Mouse (Mus musculus) midbrain, embryonic 15.5 days (tissue): Measurements from ENCODE around the gene Mapkapk3. TPM values are rescaled to one million over a fixed set of nuclear protein-coding genes. Genes with fewer than 3 reads are reported as not detected.

Source experiments
- ATAC-seq: fragments of 200-750 bp; cut with Nextera tagmentation; replicated peaks from 2 replicates; pipeline ENCODE4 v1.8.0; 2017; ENCODE audit warnings: moderate TSS enrichment
- H3K27ac ChIP-seq: fragments of 300-500 bp; sonication (generic); 2 replicates; pipeline ENCODE4 v1.5.1; 2015; ENCODE audit warnings: mild to moderate bottlenecking, inconsistent platforms
- H3K27me3 ChIP-seq: fragments of 300-500 bp; sonication (generic); replicated peaks from 2 replicates; pipeline ENCODE4 v1.6.1; 2015; ENCODE audit warnings: inconsistent platforms
- H3K36me3 ChIP-seq: fragments of 300-500 bp; sonication (generic); replicated peaks from 2 replicates; pipeline ENCODE4 v1.6.1; 2015; ENCODE audit warnings: inconsistent platforms
- H3K4me1 ChIP-seq: fragments of 300-500 bp; sonication (generic); 2 replicates; pipeline ENCODE4 v1.6.1; 2015; ENCODE audit warnings: inconsistent platforms
- H3K4me2 ChIP-seq: fragments of 300-500 bp; sonication (generic); 2 replicates; pipeline ENCODE4 v1.6.1; 2015; ENCODE audit warnings: inconsistent platforms, mild to moderate bottlenecking, moderate library complexity
- H3K4me3 ChIP-seq: fragments of 300-500 bp; sonication (generic); 2 replicates; pipeline ENCODE4 v1.5.1; 2015; ENCODE audit warnings: mild to moderate bottlenecking, inconsistent platforms
- H3K9ac ChIP-seq: fragments of 300-500 bp; sonication (generic); 2 replicates; pipeline ENCODE4 v1.6.1; 2015; ENCODE audit warnings: mild to moderate bottlenecking, inconsistent platforms
- H3K9me3 ChIP-seq: fragments of 300-500 bp; sonication (generic); 2 replicates; pipeline ENCODE4 v1.6.1; 2016; ENCODE audit warnings: inconsistent platforms
- WGBS: fragments of 180-500 bp; shearing (Covaris S2); methylation state at CpG from one replicate; pipeline ENCODE4 v1.1.7; 2015; ENCODE audit warnings: mixed read lengths; 5-methylcytosine and 5-hydroxymethylcytosine counted together
- polyA plus RNA-seq: library from polyadenylated mRNA; unstranded; fragments of >200 nt; fragmentation: Nextera tagmentation; extraction: Ambion mirVana; gene quantifications from 2 replicates; pipeline ENCODE4 v1.2.1, GENCODE M21; 2015

Gene Mapkapk3
- polyA plus RNA-seq, 1 experiment from 2014 or later = 2.2 TPM

- H3K27ac ChIP-seq = peak overlapping the region; percentile 70
- H3K9me3 ChIP-seq = no peaks in the 10 kb centered on the region
- H3K4me2 ChIP-seq = no peak overlapping the region; the same call in 1 of the 2 replicates
- H3K4me1 ChIP-seq = peaks cover 35% of the 10 kb centered on the region
- peak; percentile 82 for ATAC-seq
- no peak overlapping the region for H3K4me3 ChIP-seq
- no peaks in the 10 kb centered on the region for H3K27me3 ChIP-seq
- H3K9ac ChIP-seq = no peak overlapping the region
- WGBS = 4% methylated on average over 5 of the region's 5 CpGs
- no peaks in the 10 kb centered on the region for H3K36me3 ChIP-seq
Observed at GRCm38 (mm10) chr9:107252164-107252563, 37.5 kb downstream of the Mapkapk3 start.

DNA sequence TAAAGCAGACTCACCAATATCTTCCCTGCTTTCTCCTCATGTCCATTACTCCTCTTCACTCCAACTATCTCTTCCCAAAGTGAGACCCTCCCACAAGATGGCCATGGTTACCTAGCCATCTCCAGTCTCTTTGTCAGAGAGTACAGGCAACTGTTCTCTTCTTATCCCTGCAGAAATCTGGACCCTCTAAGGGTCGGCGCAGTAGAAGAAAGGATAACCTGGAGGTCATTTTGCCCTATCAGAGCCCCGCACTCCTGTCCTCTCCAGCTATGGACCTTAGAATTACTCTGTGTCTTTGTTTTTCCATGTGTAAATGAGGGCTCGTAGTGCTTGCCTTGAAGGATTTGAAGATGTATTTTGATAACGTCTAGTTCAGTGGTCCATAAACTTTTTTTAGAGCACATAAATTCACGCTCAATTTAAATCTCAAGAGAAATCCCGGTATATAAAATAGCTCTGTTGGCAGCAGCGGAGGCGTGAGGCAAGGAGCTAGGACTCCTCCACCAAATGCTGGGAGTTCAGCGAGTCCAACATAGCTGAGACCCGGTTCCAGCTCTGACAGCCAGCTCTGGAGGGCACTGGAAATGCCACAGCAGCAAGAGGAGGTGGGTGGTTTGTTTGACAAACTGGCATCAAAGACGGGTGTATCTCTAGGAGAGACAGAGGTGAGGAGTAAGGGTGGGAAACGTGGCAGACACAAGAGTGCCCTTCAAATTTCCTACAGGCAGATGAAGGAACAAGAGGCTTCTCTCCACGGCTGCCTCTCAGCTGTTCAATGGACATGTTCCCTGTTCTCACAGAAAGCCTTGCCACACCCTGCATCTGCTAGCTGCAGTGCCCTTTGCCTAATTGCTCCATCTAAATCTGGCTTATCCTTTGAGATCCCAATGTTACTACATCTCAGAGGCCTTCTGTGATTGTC lies 39.0 kb downstream of the Mapkapk3 start:
- 80% methylated on average over 14 of the region's 14 CpGs for WGBS
- Histone ChIP-seq H3K4me1 (peaks cover 29% of the 10 kb centered on the region), H3K36me3 (no peaks in the 10 kb centered on the region), H3K4me3 (no peak overlapping the region), H3K9ac (no peak overlapping the region), H3K9me3 (no peaks in the 10 kb centered on the region), H3K4me2 (no peak overlapping the region), H3K27me3 (no peaks in the 10 kb centered on the region), H3K27ac (no peak overlapping the region)
- ATAC-seq = no peak

DNA sequence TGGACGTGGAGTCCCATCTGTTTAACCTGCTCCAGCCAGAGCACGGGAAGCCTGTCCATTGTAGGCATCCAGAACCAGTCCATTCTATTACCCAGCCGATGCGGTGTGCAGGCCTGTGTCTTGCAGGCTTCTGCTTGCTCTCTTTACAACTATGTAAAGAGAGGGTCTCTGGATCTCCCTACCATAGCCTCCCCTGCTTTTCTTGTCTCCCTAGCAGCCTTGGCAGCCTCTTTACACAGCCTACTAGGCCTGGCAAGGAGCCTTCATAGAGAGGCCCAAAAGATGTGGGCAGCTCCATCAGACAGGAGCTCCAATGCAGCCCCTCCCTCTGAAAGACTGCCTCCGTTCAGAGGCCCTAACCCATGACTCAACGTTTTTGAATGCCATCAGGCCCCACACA lies 40.5 kb downstream of the Mapkapk3 start:
- ATAC-seq = no peak
- 77% methylated on average over 6 of the region's 6 CpGs for WGBS

GRCm38 (mm10) chr9:107246170-107246569 lies 43.5 kb downstream of the Mapkapk3 start:
- H3K9ac ChIP-seq = no peak overlapping the region
- WGBS = 79% methylated on average over 4 of the region's 4 CpGs
- no peaks in the 10 kb centered on the region for H3K9me3 ChIP-seq
- no peak overlapping the region for H3K4me3 ChIP-seq
- no peak overlapping the region for H3K4me2 ChIP-seq
- H3K36me3 ChIP-seq = no peaks in the 10 kb centered on the region
- ATAC-seq = no peak
- H3K27me3 ChIP-seq = no peaks in the 10 kb centered on the region
- no peak overlapping the region for H3K27ac ChIP-seq
- no peaks in the 10 kb centered on the region for H3K4me1 ChIP-seq

More for the DNA sequence above, 40.5 kb downstream of the Mapkapk3 start:
- H3K4me3 ChIP-seq = no peak overlapping the region
- no peaks in the 10 kb centered on the region for H3K9me3 ChIP-seq
- H3K4me2 ChIP-seq = no peak overlapping the region
- no peak overlapping the region for H3K27ac ChIP-seq
- H3K36me3 ChIP-seq = no peaks in the 10 kb centered on the region
- H3K4me1 ChIP-seq = peaks cover 14% of the 10 kb centered on the region
- H3K27me3 ChIP-seq = no peaks in the 10 kb centered on the region
- no peak overlapping the region for H3K9ac ChIP-seq

- no peak overlapping the region for H3K4me2 ChIP-seq
- H3K36me3 ChIP-seq = no peaks in the 10 kb centered on the region
- H3K4me1 ChIP-seq = no peaks in the 10 kb centered on the region
- no peak for ATAC-seq
- 89% methylated on average over 4 of the region's 4 CpGs for WGBS
- no peak overlapping the region for H3K4me3 ChIP-seq
- no peak overlapping the region for H3K27ac ChIP-seq
- H3K9me3 ChIP-seq = no peaks in the 10 kb centered on the region
- H3K9ac ChIP-seq = no peak overlapping the region
- no peaks in the 10 kb centered on the region for H3K27me3 ChIP-seq
Observed at GRCm38 (mm10) chr9:107245311-107245710, 44.4 kb downstream of the Mapkapk3 start.

- Histone ChIP-seq H3K27ac (no peak overlapping the region), H3K4me3 (no peak overlapping the region), H3K27me3 (peaks cover 36% of the 10 kb centered on the region), H3K4me1 (peaks cover 6% of the 10 kb centered on the region; the same call in 1 of the 2 replicates), H3K4me2 (no peak overlapping the region), H3K36me3 (no peaks in the 10 kb centered on the region), H3K9ac (no peak overlapping the region), H3K9me3 (no peaks in the 10 kb centered on the region)
- WGBS = 74% methylated on average over 5 of the region's 5 CpGs
- no peak for ATAC-seq
Observed at GRCm38 (mm10) chr9:107236151-107236550, 53.5 kb downstream of the Mapkapk3 start.

GRCm38 (mm10) chr9:107235261-107235660 lies 54.4 kb downstream of the Mapkapk3 start:
- WGBS = 60% methylated on average over 5 of the region's 5 CpGs
- no peak overlapping the region for H3K4me2 ChIP-seq
- no peaks in the 10 kb centered on the region for H3K9me3 ChIP-seq
- no peaks in the 10 kb centered on the region for H3K36me3 ChIP-seq
- no peak overlapping the region for H3K9ac ChIP-seq
- H3K27me3 ChIP-seq = peaks cover 36% of the 10 kb centered on the region
- peaks cover 6% of the 10 kb centered on the region for H3K4me1 ChIP-seq
- no peak for ATAC-seq
- H3K4me3 ChIP-seq = no peak overlapping the region
- no peak overlapping the region for H3K27ac ChIP-seq

DNA sequence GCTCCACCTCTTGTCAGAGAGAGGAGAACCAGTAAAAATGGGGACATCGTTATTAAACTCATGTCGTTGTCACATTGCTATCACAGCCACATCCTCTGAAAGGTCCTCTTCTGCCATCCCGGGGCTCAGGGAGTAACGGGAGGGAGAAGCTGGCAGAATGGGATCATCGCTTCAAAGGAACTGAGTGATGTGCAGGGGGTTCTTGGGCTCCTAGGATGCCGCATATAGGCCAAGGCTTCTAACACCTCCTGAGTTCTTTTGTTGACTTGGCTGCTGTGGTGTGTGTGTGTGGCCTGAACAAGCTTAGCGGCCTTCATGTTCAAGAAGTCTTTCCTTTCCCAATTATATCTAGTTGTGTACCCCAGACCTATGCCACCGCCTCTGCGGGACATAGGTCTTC lies 57.5 kb downstream of the Mapkapk3 start:
- H3K4me2 ChIP-seq = peak overlapping the region; percentile 70
- peak; percentile 55 for ATAC-seq
- H3K9ac ChIP-seq = peak overlapping the region; percentile 99
- peaks cover 16% of the 10 kb centered on the region for H3K4me1 ChIP-seq
- no peaks in the 10 kb centered on the region for H3K9me3 ChIP-seq
- peak overlapping the region; percentile 100 for H3K4me3 ChIP-seq
- H3K27ac ChIP-seq = peak overlapping the region; percentile 96
- no peaks in the 10 kb centered on the region for H3K36me3 ChIP-seq
- WGBS = 23% methylated on average over 9 of the region's 9 CpGs
- peaks cover 33% of the 10 kb centered on the region for H3K27me3 ChIP-seq

GRCm38 (mm10) chr9:107231539-107232139 lies 58.0 kb downstream of the Mapkapk3 start, which contains the start of gene Dock3:
Dock3 (minus strand) TSS chr9:107231909.
- WGBS = under 1% methylated on average over 80 of the region's 87 CpGs

DNA sequence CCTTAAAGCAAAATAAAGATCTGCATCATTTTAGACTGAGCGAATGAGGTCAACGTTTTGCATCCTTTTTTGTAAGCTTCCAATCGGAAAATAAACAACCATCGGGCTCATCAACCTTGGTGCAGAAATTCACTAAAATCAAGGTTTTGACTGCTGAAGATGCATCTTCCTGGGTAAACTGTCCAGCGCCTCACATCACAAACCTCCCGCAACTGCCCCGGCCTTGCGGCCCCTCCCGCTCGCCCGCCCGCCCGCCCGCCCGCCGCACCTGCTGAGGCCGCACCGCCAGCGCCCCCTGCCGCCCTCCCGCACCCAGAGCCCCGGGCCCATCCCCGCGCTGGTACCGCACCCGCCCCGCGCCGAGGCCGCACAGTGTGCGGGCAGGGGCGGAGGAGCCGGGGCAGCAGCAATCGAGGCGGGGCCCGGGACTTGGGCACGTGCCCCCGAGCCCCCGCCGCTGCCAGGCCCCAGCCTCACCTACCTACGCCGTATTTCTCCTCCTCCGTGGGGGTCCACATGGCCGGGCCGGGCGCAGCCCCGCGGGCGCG lies 58.6 kb downstream of the Mapkapk3 start:
- Histone ChIP-seq H3K4me3 (peak overlapping the region; percentile 100), H3K4me1 (peaks cover 16% of the 10 kb centered on the region), H3K27me3 (peaks cover 29% of the 10 kb centered on the region), H3K4me2 (peak overlapping the region; percentile 70), H3K36me3 (no peaks in the 10 kb centered on the region), H3K9me3 (no peaks in the 10 kb centered on the region), H3K27ac (peak overlapping the region; percentile 96), H3K9ac (peak overlapping the region; percentile 99)
- 2% methylated on average over 45 of the region's 50 CpGs for WGBS
- peak; percentile 88 for ATAC-seq

More at GRCm38 (mm10) chr9:107231539-107232139, 58.0 kb downstream of the Mapkapk3 start, which contains the start of gene Dock3:
- Histone ChIP-seq H3K36me3 (no peaks in the 10 kb centered on the region), H3K4me2 (peak within 1 kb of the TSS; percentile 70), H3K9me3 (no peaks in the 10 kb centered on the region), H3K4me1 (peaks cover 16% of the 10 kb centered on the region), H3K27ac (peak within 1 kb of the TSS; percentile 96), H3K4me3 (peak within 1 kb of the TSS; percentile 100), H3K9ac (peak within 1 kb of the TSS; percentile 99), H3K27me3 (peaks cover 29% of the 10 kb centered on the region)
- peak; percentile 92 for ATAC-seq

DNA sequence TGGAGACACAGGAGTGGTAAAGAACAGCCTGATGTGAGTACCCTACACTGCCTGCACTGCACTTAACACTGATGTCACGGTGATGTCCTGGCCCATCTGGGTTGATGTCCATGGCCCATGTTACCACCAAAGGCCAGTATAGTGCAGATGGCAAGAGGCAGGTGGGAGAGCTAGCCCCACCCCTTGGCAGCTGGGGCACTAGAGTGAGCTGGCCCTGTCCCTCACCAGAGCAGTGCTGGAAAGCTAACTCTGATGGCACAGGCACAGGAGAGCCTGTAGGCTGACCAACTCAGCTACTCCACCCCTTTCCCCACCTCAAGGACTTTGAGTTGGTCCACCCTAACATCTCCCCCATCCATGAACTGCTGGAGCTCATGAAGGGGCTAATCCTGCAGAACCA lies 65.1 kb downstream of the Mapkapk3 start:
- Histone ChIP-seq H3K27ac (no peak overlapping the region), H3K9me3 (no peaks in the 10 kb centered on the region), H3K27me3 (no peaks in the 10 kb centered on the region), H3K4me2 (no peak overlapping the region), H3K4me1 (peaks cover 3% of the 10 kb centered on the region), H3K9ac (no peak overlapping the region), H3K4me3 (no peak overlapping the region), H3K36me3 (no peaks in the 10 kb centered on the region)
- 91% methylated on average over 1 of the region's 1 CpGs for WGBS
- ATAC-seq = no peak
